Mouse (Mus musculus): Measurements from ENCODE around the gene 3110082J24Rik.
"Not testable (repeated sequence)": the region's sequence is repeated elsewhere in the genome, so short reads cannot be mapped to it uniquely, and the experiment has no call there.

The 3110082J24Rik gene

GRCm38 (mm10) chr5:30071677-30072076 is 34.2 kb downstream of the 3110082J24Rik start:
- DNase-seq: no peak

- no peak for DNase-seq
Measured at GRCm38 (mm10) chr5:30067726-30068125, 38.2 kb downstream of the 3110082J24Rik start.

GRCm38 (mm10) chr5:30059607-30060006 is 46.3 kb downstream of the 3110082J24Rik start:
- not testable (repeated sequence) for DNase-seq

GRCm38 (mm10) chr5:30058216-30058731 is 47.6 kb downstream of the 3110082J24Rik start:
- no peak for DNase-seq
